Mouse (Mus musculus): ENCODE measurements around the gene Pan2.

DNA sequence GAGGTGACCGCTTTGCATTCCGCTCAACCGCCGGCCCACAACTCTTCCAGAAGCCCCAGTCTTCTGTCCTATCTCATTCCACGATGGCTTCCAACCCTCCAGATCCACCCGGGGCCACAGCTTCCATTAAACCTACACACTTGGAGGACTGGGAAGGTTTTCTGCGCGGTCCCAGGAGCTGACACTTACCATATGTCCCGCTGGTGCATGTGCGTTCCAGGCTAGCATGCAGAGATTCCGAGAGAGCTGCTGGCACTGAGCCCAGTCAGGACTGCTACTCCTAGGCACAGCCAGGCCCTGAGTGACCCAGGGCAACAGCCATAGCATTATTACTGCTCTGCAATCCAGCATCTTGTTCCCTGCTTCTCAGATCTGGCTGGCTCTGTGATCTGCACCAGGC, 5.5 kb upstream of the Pan2 start:
- TF ChIP-seq POLR2A (IDR thresholded peaks at IDR 0.05; ENCODE audit: low read depth, low read length), result no peak
- no peak for TF ChIP-seq USF1 (IDR thresholded peaks at IDR 0.05; ENCODE audit: low read depth, low read length)
- no peak for TF ChIP-seq NELFE (IDR thresholded peaks at IDR 0.05; ENCODE audit: low read depth, low read length)
- TF ChIP-seq BHLHE40 (IDR thresholded peaks at IDR 0.05; ENCODE audit: low read depth, low read length), result no peak
- no peak for TF ChIP-seq ZMIZ1 (IDR thresholded peaks at IDR 0.05; ENCODE audit: low read depth, low read length)
- TF ChIP-seq TBP (conservative IDR thresholded peaks at IDR 0.05; ENCODE audit: low read depth, low read length), result no peak
- TF ChIP-seq MAFK (IDR thresholded peaks at IDR 0.05; ENCODE audit: insufficient replicate concordance, low read length), result no peak
- TF ChIP-seq CTCF (conservative IDR thresholded peaks at IDR 0.05 in 1 of 2, IDR thresholded peaks at IDR 0.05 in 1 of 2; ENCODE audit: low read depth in 2 of 2, low read length in 2 of 2), result no peak
- no peak for TF ChIP-seq MAZ (IDR thresholded peaks at IDR 0.05; ENCODE audit: low read depth, low read length)

Data from CH12.LX (cell line).